In the genomic region with DNA sequence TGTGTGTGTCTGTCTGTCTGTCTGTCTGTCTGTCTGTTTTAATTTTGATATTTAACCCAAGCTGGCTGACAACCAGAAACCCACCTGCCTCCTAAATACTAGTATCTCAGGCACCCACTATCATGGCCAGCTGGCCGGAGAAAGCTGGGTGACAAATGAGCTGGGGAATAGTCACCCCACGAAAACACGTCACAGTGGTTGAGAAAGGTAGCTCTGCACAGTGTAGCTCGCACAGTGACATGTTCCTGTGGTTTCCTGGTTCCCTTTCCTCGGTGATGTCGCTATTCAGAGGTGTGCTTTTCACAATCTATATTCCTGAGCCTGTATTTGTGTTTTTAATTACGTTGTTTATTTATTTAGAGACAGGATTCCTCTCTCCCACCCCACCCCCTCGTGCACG, we compare ENCODE assay signal across 15 mouse cellular contexts.
"Had no signal": no experiment of that assay in that cellular context is flagged by ENCODE, and none has a peak within 500 bp of the region (broad histone marks: within the 10 kb centered on the region; RNA-seq: fewer than 3 reads in every experiment).

No protein-coding gene starts in this region.

- H3K27ac ChIP-seq: neural tube, embryonic 15.5 days; stomach, embryonic 15.5 days; stomach, postnatal 0 days had no signal

- H3K4me2 ChIP-seq: neural tube, embryonic 15.5 days; stomach, embryonic 15.5 days had no signal

- H3K9me3 ChIP-seq: neural tube, embryonic 15.5 days; stomach, embryonic 15.5 days had no signal

- H3K4me1 ChIP-seq: stomach, embryonic 15.5 days had no signal

- H3K36me3 ChIP-seq: neural tube, embryonic 15.5 days; stomach, embryonic 15.5 days had no signal

- H3K4me3 ChIP-seq: neural tube, embryonic 15.5 days; stomach, embryonic 15.5 days had no signal

- H3K9ac ChIP-seq: neural tube, embryonic 15.5 days; stomach, embryonic 15.5 days had no signal

- DNase-seq: retina, postnatal 1 day; right cerebral cortex, adult 18-20 months; right cerebral cortex, postnatal 14 days; right cerebral cortex, postnatal 25 days; right cerebral cortex, postnatal 4 days; spleen, adult 18-20 months; thymus, adult 18-20 months; thymus, adult 2 months; thymus, postnatal 14 days; thymus, postnatal 25 days; thymus, postnatal 36 days; thymus, postnatal 4 days had no signal
